Mouse (Mus musculus) testis, adult 10 weeks (tissue): ENCODE data around the gene Ar. TPM values are rescaled to one million over a fixed set of nuclear protein-coding genes. Genes with fewer than 3 reads are reported as not detected.

Source experiments
- polyA plus RNA-seq: library from polyadenylated mRNA; stranded (reverse); fragments of 350-450 nt; fragmentation: Illumina TruSeq; extraction: RNeasy Lipid Tissue Mini Kit (QIAGEN cat#74804); gene quantifications from one replicate; pipeline ENCODE4 v1.2.3, GENCODE M21; 2014; ENCODE audit warnings: low read depth, low replicate concordance

Gene Ar
- 5.4 TPM for polyA plus RNA-seq

GRCm38 (mm10) chrX:98148531-98149342 is at the start of gene Ar:
TSS of gene Ar (plus strand) at chrX:98148769.

